Mouse (Mus musculus) layer of hippocampus, adult 9-11 months (tissue): ENCODE results near the gene Trpd52l3.

Experiments
- DNase-seq: peaks from one replicate; pipeline ENCODE4 v3.0.0; 2022

The Trpd52l3 gene

DNA sequence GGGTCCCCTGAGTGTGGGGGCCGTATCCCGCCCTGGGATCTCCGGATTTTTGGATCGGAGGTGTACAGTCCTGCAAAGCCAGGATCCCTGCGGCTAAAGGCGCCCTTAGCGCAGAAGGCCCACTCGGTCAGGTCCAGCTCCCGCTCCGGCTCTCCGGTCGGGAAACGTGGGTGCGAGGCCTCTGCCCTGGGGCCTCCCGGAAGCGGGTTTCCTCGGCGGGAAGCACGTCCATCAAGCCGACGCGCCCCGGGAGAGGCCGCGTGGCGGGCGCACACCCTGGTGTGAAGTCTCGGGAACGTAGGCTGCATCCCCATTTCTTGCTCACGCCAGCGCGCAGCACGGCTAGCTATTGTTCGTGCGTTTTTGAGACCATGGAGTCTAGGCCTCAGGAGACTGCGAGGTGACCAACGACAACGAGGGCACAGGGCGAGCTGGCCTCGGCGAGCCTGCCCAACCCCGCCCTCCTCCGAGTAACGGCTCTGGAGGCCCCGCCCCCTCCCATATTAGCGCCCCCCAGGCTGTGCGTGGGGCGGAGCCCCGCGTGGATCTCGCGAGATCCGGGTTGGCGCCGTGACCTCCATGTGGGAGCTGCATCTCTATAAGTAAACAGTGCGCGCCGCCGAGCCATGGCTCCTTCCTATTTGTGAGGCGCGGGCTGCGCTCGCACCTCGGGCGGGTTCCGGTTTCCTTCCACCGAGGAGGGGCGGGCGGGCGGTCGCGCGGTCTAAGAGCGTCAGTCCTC lies 26.5 kb downstream of the Trpd52l3 start, which contains the start of gene Uhrf2:
TSS of gene Uhrf2 (plus strand) at position 620 of the 742 bp plus-strand sequence.
- DNase-seq: peak; percentile 95

GRCm38 (mm10) chr19:30030636-30031467 lies 27.3 kb downstream of the Trpd52l3 start:
- DNase-seq: peak; percentile 10

- DNase-seq: no peak
Measured at GRCm38 (mm10) chr19:30031468-30031931, 27.9 kb downstream of the Trpd52l3 start.

- DNase-seq: no peak
Measured at GRCm38 (mm10) chr19:30032206-30032605, 28.6 kb downstream of the Trpd52l3 start.

DNA sequence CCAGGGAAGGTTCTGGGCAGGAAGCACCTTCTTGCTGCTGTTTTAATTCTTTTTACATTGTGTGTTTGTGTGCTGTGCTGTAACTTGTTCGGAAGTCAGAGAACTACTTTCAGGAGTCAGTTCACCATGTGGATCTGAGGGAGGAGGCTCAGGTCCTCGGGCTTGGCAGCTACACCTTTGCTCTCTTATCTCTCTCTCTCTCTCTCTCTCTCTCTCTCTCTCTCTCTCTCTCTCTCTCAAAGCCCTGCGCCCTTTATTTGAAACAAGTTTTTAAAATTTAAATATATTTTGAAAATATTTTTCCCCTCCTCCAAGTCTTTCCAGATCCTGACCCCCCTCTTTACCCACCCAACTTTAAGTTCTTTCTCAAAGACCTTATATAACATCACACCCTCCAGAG lies 31.8 kb downstream of the Trpd52l3 start:
- DNase-seq: no peak

DNA sequence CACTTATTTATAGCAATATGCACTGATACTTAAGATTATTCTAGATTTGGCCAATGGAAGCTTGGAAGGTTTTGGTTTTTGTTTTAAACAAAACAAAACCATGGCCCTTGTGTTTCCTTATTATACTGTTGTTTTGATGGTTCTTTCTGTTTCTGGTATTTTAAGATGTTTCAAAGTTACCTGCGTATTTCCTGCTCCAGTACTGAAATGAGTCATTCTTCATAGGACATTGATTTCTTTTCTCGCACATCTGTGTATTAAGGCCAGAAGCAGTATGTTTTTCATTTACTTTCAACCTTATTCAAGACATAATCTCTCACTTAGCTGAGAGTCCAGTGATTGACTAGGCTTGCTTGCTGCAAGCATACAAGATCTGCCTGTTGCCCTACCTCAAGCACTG lies 40.1 kb downstream of the Trpd52l3 start:
- DNase-seq: no peak

DNA sequence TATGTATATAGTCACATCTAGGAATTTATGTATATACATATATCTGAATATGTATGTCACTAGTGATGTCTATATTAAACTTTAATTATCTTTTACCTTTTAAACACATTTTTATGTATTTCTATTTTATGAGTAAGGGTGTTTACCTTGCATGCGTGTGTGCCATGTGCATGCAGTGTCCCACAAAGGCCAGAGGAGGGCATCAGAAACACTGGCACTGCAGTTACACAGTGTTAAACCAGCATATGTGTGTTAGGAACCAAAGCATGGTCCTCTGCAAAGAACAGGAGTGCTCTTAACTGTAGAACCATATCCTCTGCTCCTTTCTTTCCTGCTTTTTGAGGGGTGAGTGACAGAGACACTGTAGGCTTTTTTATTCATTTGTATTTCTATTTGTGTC lies 41.0 kb downstream of the Trpd52l3 start:
- no peak for DNase-seq

- no peak for DNase-seq
Measured at GRCm38 (mm10) chr19:30045857-30046256, 42.3 kb downstream of the Trpd52l3 start.

GRCm38 (mm10) chr19:30050584-30050983 lies 47.0 kb downstream of the Trpd52l3 start:
- DNase-seq: no peak

- no peak for DNase-seq
Measured at GRCm38 (mm10) chr19:30051479-30051878, 47.9 kb downstream of the Trpd52l3 start.

- no peak for DNase-seq
Measured at GRCm38 (mm10) chr19:30054218-30054617, 50.6 kb downstream of the Trpd52l3 start.
